Mouse (Mus musculus) kidney, embryonic 16.5 days (tissue): Measurements from ENCODE around the gene Dpysl4. TPM values are rescaled to one million over a fixed set of nuclear protein-coding genes. Genes with fewer than 3 reads are reported as not detected.

Experiments used
- ATAC-seq: fragments of 200-750 bp; cut with Nextera tagmentation; 2 replicates; pipeline ENCODE4 v1.8.0; 2017; ENCODE audit warnings: moderate TSS enrichment; ENCODE audit not compliant: low FRiP score, low TSS enrichment
- H3K27ac ChIP-seq: fragments of 300-500 bp; sonication (generic); 2 replicates; pipeline ENCODE4 v1.5.1; 2014; ENCODE audit warnings: low read length
- H3K27me3 ChIP-seq: fragments of 300-500 bp; sonication (generic); 2 replicates; pipeline ENCODE4 v1.6.1; 2014; ENCODE audit warnings: low read length, control low read depth, mixed read lengths; ENCODE audit not compliant: insufficient read depth
- H3K36me3 ChIP-seq: fragments of 300-500 bp; sonication (generic); 2 replicates; pipeline ENCODE4 v1.6.1; 2014; ENCODE audit warnings: low read length, control low read depth, mixed read lengths; ENCODE audit not compliant: insufficient read depth
- H3K4me1 ChIP-seq: fragments of 300-500 bp; sonication (generic); 2 replicates; pipeline ENCODE4 v1.6.1; 2014; ENCODE audit warnings: low read length, control low read depth, mixed read lengths; ENCODE audit not compliant: insufficient read depth
- H3K4me2 ChIP-seq: fragments of 300-500 bp; sonication (generic); replicated peaks from 2 replicates; pipeline ENCODE4 v1.6.1; 2014; ENCODE audit warnings: low read depth, low read length
- H3K4me3 ChIP-seq: fragments of 300-500 bp; sonication (generic); 2 replicates; pipeline ENCODE4 v1.5.1; 2014; ENCODE audit warnings: mild to moderate bottlenecking, low read length
- H3K9ac ChIP-seq: fragments of 300-500 bp; sonication (generic); replicated peaks from 2 replicates; pipeline ENCODE4 v1.6.1; 2014; ENCODE audit warnings: low read length
- H3K9me3 ChIP-seq: fragments of 300-500 bp; sonication (generic); 2 replicates; pipeline ENCODE4 v1.6.1; 2016; ENCODE audit warnings: low read length, control low read depth
- whole genome bisulfite sequencing: fragments of 180-500 bp; shearing (Covaris S2); extraction: QIAGEN DNeasy Blood & Tissue Kit; methylation state at CpG from one replicate; pipeline ENCODE4 v1.1.7; 2014; 5-methylcytosine and 5-hydroxymethylcytosine counted together
- polyA plus RNA-seq: library from polyadenylated mRNA; unstranded; fragments of >200 nt; fragmentation: Nextera tagmentation; extraction: Ambion mirVana; gene quantifications from 2 replicates; pipeline ENCODE4 v1.2.1, GENCODE M21; 2015

Dpysl4 gene
- polyA plus RNA-seq, 1 experiment from 2014 or later, result 15.5 TPM

DNA sequence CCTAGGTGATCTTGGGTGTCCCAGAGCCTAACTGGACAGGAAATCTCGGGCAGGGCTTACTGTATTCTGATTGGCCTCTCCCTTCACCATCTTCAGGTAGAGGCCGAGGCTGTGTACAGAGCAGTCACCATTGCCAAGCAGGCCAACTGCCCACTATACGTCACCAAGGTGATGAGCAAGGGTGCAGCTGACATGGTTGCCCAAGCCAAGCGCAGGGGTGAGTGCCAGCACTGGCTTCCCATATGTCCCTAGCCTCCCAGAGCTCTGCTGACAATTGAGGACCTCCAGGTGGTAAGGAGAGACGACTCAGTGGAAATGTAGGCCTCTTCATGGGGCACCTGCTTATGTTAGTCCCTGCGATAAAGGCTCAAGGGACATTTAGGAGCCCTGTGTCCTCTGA is 9.0 kb downstream of the Dpysl4 start:
- Histone ChIP-seq H3K27ac (no peak overlapping the region), H3K36me3 (no peaks in the 10 kb centered on the region), H3K4me2 (no peak overlapping the region), H3K9me3 (no peaks in the 10 kb centered on the region), H3K4me1 (no peaks in the 10 kb centered on the region), H3K27me3 (no peaks in the 10 kb centered on the region), H3K9ac (no peak overlapping the region), H3K4me3 (no peak overlapping the region)
- no peak for ATAC-seq
- 84% methylated on average over 6 of the region's 6 CpGs for WGBS

DNA sequence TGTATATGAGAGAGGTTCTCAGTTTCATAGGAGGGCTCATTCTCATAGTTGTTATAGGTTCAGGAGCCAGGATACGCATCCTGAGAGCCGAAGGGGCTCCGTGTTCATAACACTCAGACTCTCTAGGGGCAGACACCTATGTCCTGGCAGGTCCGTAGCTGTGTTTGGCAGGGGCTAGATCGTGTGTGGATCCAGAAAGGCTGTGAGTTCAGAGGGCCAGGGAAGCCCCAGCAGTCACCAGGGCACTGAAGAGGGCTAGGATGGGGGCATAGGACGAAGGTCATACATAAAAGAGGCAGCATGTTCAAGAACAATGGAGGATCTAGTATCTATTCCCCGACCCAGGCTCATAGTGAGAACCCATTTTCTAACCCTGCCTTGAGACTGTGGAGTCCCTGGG is 9.5 kb downstream of the Dpysl4 start:
- WGBS, result 88% methylated on average over 7 of the region's 7 CpGs
- no peaks in the 10 kb centered on the region for H3K36me3 ChIP-seq
- no peaks in the 10 kb centered on the region for H3K9me3 ChIP-seq
- no peak overlapping the region for H3K27ac ChIP-seq
- H3K4me3 ChIP-seq, result no peak overlapping the region
- no peak overlapping the region for H3K4me2 ChIP-seq
- H3K4me1 ChIP-seq, result no peaks in the 10 kb centered on the region
- H3K9ac ChIP-seq, result no peak overlapping the region
- no peak for ATAC-seq
- no peaks in the 10 kb centered on the region for H3K27me3 ChIP-seq

DNA sequence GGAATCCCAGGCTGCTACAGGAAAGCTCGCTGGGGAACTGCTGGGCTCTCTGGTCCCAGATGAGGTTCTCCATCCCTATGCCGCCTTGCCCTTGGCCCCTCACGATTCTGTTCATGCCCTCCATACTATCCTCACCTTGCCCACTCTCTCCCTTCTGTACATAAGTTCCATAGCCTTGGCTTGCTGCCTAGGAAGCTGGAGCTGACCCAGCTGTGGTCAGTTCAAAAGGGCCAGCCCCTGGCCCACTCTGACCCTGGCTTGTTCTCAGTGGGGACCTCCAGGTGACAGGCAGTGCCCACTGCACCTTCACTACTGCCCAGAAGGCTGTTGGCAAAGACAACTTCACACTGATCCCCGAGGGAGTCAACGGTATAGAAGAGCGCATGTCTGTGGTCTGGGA is 10.6 kb downstream of the Dpysl4 start:
- H3K9me3 ChIP-seq, result no peaks in the 10 kb centered on the region
- no peak overlapping the region for H3K27ac ChIP-seq
- H3K27me3 ChIP-seq, result no peaks in the 10 kb centered on the region
- H3K4me3 ChIP-seq, result no peak overlapping the region
- no peaks in the 10 kb centered on the region for H3K36me3 ChIP-seq
- no peaks in the 10 kb centered on the region for H3K4me1 ChIP-seq
- H3K4me2 ChIP-seq, result no peak overlapping the region
- ATAC-seq, result no peak
- H3K9ac ChIP-seq, result no peak overlapping the region
- 87% methylated on average over 6 of the region's 6 CpGs for WGBS

DNA sequence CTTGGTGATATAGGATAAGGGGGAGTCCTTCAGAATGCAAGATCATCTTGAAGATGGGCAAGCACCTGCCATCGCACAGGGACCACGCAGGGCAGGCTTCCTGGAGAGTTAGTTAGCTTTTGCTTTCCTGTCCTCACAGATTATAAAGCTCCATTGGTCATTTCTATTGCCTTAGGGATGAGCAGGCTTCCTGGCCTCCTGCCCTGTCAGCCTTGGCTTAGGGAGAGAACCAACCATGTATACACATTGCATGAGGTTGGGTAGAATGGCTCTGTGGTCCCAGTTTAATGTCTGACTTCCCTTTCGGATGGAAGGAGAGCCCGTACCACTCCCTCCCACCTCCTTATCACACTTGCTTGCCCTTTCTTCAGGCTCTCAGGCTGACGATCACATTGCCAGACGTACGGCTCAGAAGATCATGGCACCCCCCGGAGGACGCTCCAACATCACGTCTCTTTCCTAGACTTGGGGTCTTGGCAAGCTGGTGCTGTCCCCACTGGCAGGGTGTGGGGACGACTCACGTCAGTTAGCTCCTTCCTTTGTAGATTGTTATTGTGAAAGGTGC is 14.8 kb downstream of the Dpysl4 start:
- 76% methylated on average over 12 of the region's 12 CpGs for WGBS
- no peak for ATAC-seq
- Histone ChIP-seq H3K27me3 (no peaks in the 10 kb centered on the region), H3K36me3 (no peaks in the 10 kb centered on the region), H3K27ac (no peak overlapping the region), H3K4me3 (no peak overlapping the region), H3K9ac (no peak overlapping the region), H3K9me3 (no peaks in the 10 kb centered on the region), H3K4me1 (no peaks in the 10 kb centered on the region), H3K4me2 (no peak overlapping the region)

DNA sequence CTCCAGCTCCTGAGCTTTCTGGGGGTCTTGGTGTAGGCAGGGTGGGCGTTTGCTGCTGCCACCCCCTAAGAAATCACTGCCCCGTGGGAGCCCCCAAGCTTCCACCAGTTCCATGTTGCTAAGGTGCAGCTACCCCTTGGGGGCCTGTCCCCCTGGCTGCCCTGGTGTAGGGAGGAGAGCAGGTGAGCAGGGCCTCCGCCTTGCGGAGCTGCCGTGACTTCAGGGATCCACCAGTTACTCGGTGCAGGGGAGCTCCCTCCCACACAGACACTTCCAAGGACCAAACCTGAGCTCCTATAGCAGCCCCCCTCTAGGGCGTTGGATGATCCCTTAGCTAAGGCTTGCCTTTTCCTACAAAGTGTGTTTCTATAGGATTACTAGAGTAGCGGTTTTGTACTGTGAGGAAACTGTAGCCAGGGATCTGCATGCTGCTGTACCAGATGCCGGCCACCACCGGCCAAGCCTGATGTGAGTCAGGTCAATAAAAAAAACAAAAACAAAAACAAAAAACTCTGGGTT is 15.5 kb downstream of the Dpysl4 start:
- H3K27me3 ChIP-seq, result no peaks in the 10 kb centered on the region
- no peak overlapping the region for H3K4me3 ChIP-seq
- no peaks in the 10 kb centered on the region for H3K4me1 ChIP-seq
- no peaks in the 10 kb centered on the region for H3K36me3 ChIP-seq
- no peaks in the 10 kb centered on the region for H3K9me3 ChIP-seq
- ATAC-seq, result no peak
- 71% methylated on average over 10 of the region's 10 CpGs for WGBS
- no peak overlapping the region for H3K27ac ChIP-seq
- H3K4me2 ChIP-seq, result no peak overlapping the region
- no peak overlapping the region for H3K9ac ChIP-seq

DNA sequence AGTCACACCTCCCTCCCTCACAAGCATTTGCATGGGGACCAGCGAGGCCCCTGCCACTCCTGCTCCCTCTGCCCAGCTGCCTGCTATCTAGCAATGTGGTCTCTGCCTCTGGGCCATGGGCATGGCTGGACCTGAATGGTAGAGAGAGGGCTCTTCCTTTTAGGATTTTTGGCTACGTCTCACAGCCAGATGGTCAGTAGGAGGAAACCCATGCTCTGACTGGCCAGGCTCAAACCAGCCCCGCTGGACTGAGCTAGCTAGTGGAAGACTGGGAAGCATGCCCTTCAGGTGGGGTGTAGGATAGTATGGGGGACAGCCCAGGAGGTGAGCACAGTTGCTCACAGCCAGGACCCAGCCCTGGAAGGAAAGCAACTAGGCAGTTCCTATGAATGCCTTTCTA is 16.0 kb downstream of the Dpysl4 start:
- H3K4me2 ChIP-seq, result no peak overlapping the region
- no peaks in the 10 kb centered on the region for H3K36me3 ChIP-seq
- H3K4me1 ChIP-seq, result no peaks in the 10 kb centered on the region
- ATAC-seq, result no peak
- H3K9me3 ChIP-seq, result no peaks in the 10 kb centered on the region
- no peak overlapping the region for H3K27ac ChIP-seq
- no peak overlapping the region for H3K9ac ChIP-seq
- H3K4me3 ChIP-seq, result no peak overlapping the region
- 79% methylated on average over 3 of the region's 3 CpGs for WGBS
- H3K27me3 ChIP-seq, result no peaks in the 10 kb centered on the region

DNA sequence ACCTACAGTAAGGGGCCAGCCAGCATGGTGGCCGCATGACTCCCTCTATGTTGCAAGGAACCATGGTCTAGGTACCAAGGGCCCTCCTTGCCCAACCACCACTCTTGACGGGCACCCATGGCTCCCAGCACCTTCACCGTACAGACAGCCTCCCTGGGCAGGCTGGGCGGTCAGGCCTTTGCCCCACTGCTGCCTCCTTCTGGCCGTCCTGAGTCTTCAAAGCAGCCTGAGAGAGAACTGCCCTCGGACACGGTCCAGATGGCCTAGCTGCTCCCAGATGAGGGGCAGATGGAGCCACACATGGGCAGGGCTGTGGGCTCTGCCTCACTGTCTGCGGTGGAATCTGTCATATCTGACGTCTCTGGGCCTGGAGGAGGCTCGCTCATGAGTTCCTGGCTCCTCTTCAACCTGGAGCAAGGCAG is 18.2 kb downstream of the Dpysl4 start:
- H3K9me3 ChIP-seq, result no peaks in the 10 kb centered on the region
- no peak overlapping the region for H3K9ac ChIP-seq
- ATAC-seq, result 0 out of 2 replicates have a peak, but pooled peaks have one; percentile 12
- no peaks in the 10 kb centered on the region for H3K4me1 ChIP-seq
- H3K36me3 ChIP-seq, result no peaks in the 10 kb centered on the region
- H3K4me3 ChIP-seq, result no peak overlapping the region
- no peaks in the 10 kb centered on the region for H3K27me3 ChIP-seq
- H3K27ac ChIP-seq, result no peak overlapping the region
- no peak overlapping the region for H3K4me2 ChIP-seq
- 52% methylated on average over 10 of the region's 10 CpGs for WGBS

DNA sequence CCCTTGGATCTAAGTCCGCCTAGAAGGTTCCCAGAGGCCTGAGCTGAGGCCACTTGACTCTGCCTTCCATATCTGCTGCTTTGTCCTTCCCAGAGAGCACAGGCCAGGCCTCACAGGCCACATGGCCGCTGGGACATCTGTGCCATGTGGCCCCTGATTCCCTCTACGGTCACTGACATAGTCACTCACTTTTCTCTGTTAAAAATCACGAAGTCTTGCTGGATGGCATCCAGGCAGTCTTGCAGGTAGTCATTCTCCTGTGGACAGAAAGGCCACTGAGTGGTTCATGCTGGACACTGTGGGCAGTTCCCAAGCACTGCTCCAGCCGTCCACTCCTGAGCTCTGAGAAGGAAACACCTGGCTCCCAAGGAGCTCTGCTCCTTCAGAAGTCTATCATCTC is 19.3 kb downstream of the Dpysl4 start:
- H3K9me3 ChIP-seq, result no peaks in the 10 kb centered on the region

DNA sequence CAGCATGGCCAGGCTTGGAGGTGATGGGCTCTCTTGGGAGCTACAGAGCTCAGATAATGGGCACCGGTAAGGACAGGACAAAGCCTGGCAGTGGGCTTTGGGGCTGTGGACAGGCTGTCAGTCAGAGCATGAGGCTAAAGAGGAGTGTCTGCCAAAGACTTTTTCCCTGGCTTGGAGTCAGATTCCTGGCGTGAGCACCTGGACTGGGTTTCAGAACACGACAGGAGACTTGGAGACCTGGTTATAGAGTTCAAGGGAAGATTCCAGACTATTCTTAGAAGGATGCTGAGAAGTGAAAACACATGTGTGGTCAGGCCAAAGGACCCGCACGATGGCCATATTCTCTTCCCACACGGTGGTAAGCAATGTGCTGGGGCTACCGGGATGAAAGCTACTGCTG is 19.9 kb downstream of the Dpysl4 start:
- no peak overlapping the region for H3K4me2 ChIP-seq

More for the DNA sequence above, 19.3 kb downstream of the Dpysl4 start:
- Histone ChIP-seq H3K9ac (no peak overlapping the region), H3K27me3 (no peaks in the 10 kb centered on the region), H3K27ac (no peak overlapping the region), H3K4me2 (no peak overlapping the region), H3K36me3 (no peaks in the 10 kb centered on the region), H3K4me3 (no peak overlapping the region), H3K4me1 (no peaks in the 10 kb centered on the region)
- 70% methylated on average over 5 of the region's 5 CpGs for WGBS
- ATAC-seq, result no peak

DNA sequence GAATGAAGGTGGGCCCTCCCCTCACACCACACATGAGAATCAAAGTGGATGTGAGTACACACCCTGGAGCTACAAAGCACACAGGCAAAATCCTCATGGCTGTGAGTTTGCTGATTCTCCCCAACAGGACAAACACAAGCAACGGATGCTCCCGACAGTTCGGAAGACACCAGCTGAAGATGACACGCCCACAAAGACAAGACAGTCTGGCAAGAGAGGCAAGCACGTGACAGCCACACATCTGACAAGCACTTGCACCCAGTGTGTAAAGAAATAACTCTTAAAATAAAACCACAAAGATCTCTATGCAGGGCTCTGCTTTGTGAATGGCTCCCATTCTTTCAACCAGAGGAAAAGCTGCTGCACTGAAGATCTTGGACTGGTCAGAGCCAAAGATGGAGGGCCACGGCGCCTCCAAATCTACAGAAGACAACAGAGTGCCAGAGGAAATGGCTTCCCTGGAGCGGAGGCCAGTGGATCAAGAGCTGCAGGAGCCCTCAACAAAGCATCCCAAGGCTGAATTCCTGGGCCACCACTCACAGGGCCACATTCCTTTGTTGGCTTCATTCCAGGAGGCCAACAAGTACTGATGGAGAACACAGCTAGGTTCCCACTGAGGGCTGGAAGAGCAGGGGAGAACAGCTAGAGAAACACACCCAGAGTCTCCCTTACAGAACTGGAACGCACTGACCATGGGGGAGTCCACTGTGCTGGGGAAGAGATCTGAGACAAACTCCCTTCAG is 22.3 kb downstream of the Dpysl4 start:
- no peaks in the 10 kb centered on the region for H3K36me3 ChIP-seq
- no peak overlapping the region for H3K27ac ChIP-seq
- no peak overlapping the region for H3K4me3 ChIP-seq
- no peaks in the 10 kb centered on the region for H3K9me3 ChIP-seq
- H3K4me2 ChIP-seq, result no peak overlapping the region
- H3K9ac ChIP-seq, result no peak overlapping the region
- ATAC-seq, result no peak
- H3K27me3 ChIP-seq, result no peaks in the 10 kb centered on the region
- H3K4me1 ChIP-seq, result no peaks in the 10 kb centered on the region
- 87% methylated on average over 9 of the region's 9 CpGs for WGBS

More for the DNA sequence above, 19.9 kb downstream of the Dpysl4 start:
- no peak for ATAC-seq
- H3K4me1 ChIP-seq, result no peaks in the 10 kb centered on the region
- H3K36me3 ChIP-seq, result no peaks in the 10 kb centered on the region
- 85% methylated on average over 7 of the region's 7 CpGs for WGBS
- H3K27ac ChIP-seq, result no peak overlapping the region
- no peaks in the 10 kb centered on the region for H3K27me3 ChIP-seq
- H3K9ac ChIP-seq, result no peak overlapping the region
- no peak overlapping the region for H3K4me3 ChIP-seq
- H3K9me3 ChIP-seq, result no peaks in the 10 kb centered on the region
